Mouse (Mus musculus) brain, embryonic 14.5 days (tissue): Measurements from ENCODE around the gene Myadml2.

Experiments
- CTCF ChIP-seq: fragments of 200-500 bp; IDR thresholded peaks from 2 replicates; pipeline ENCODE4 v1.5.1; 2012; ENCODE audit warnings: inconsistent platforms, mild to moderate bottlenecking, moderate library complexity, borderline replicate concordance; ENCODE audit not compliant: insufficient read depth, insufficient read length; ENCODE audit errors: extremely low read depth
- POLR2A ChIP-seq: fragments of 200-500 bp; IDR thresholded peaks from 2 replicates; pipeline ENCODE4 v1.6.1; 2012; ENCODE audit warnings: mild to moderate bottlenecking, inconsistent platforms, borderline replicate concordance; ENCODE audit not compliant: poor library complexity, insufficient read depth, insufficient read length, severe bottlenecking; ENCODE audit errors: extremely low read depth

GRCm38 (mm10) chr11:120626785-120627467 is 21.0 kb downstream of the Myadml2 start:
- no peak for TF ChIP-seq POLR2A
- TF ChIP-seq CTCF = no peak
